Mouse (Mus musculus) liver, embryonic 16.5 days (tissue): Measurements from ENCODE around the gene Lin7a. TPM values are rescaled to one million over a fixed set of nuclear protein-coding genes. Genes with fewer than 3 reads are reported as not detected.
"Not testable (repeated sequence)": the region's sequence is repeated elsewhere in the genome, so short reads cannot be mapped to it uniquely, and the experiment has no call there.

Source experiments
- ATAC-seq: fragments of 200-750 bp; cut with Nextera tagmentation; 2 replicates; pipeline ENCODE4 v1.8.0; 2017; ENCODE audit warnings: low read depth, mild to moderate bottlenecking, moderate number of reproducible peaks, moderate library complexity
- H3K27ac ChIP-seq: fragments of 300-500 bp; sonication (generic); 2 replicates; pipeline ENCODE4 v1.5.1; 2014; ENCODE audit warnings: mild to moderate bottlenecking, low read length
- H3K27me3 ChIP-seq: fragments of 300-500 bp; sonication (generic); 2 replicates; pipeline ENCODE4 v1.6.1; 2014; ENCODE audit warnings: low read depth, low read length, mixed read lengths; ENCODE audit not compliant: control insufficient read depth, insufficient read depth
- H3K36me3 ChIP-seq: fragments of 300-500 bp; sonication (generic); 2 replicates; pipeline ENCODE4 v1.6.1; 2014; ENCODE audit warnings: mild to moderate bottlenecking; ENCODE audit not compliant: control insufficient read depth, insufficient read depth
- H3K4me1 ChIP-seq: fragments of 300-500 bp; sonication (generic); 2 replicates; pipeline ENCODE4 v1.6.1; 2014; ENCODE audit warnings: low read depth, low read length, mixed read lengths; ENCODE audit not compliant: control insufficient read depth
- H3K4me2 ChIP-seq: fragments of 300-500 bp; sonication (generic); 2 replicates; pipeline ENCODE4 v1.6.1; 2014; ENCODE audit warnings: low read depth, low read length, mixed read lengths
- H3K4me3 ChIP-seq: fragments of 300-500 bp; sonication (generic); 2 replicates; pipeline ENCODE4 v1.5.1; 2014; ENCODE audit warnings: low read depth, mild to moderate bottlenecking, low read length
- H3K9ac ChIP-seq: fragments of 300-500 bp; sonication (generic); 2 replicates; pipeline ENCODE4 v1.6.1; 2014; ENCODE audit warnings: low read depth, low read length
- H3K9me3 ChIP-seq: fragments of 300-500 bp; sonication (generic); replicated peaks from 2 replicates; pipeline ENCODE4 v1.6.1; 2016; ENCODE audit warnings: low read length; ENCODE audit not compliant: control insufficient read depth
- WGBS: fragments of 180-500 bp; shearing (Covaris S2); extraction: QIAGEN DNeasy Blood & Tissue Kit; methylation state at CpG from one replicate; pipeline ENCODE4 v1.1.7; 2014; ENCODE audit not compliant: insufficient replicate concordance; 5-methylcytosine and 5-hydroxymethylcytosine counted together
- polyA plus RNA-seq: library from polyadenylated mRNA; unstranded; fragments of >200 nt; fragmentation: Nextera tagmentation; extraction: Ambion mirVana; gene quantifications from 2 replicates; pipeline ENCODE4 v1.2.1, GENCODE M21; 2015

The Lin7a gene
- polyA plus RNA-seq, 1 experiment from 2014 or later: 1.3 TPM

GRCm38 (mm10) chr10:107240446-107240845, 31.0 kb upstream of the Lin7a start:
- H3K4me1 ChIP-seq: no peaks in the 10 kb centered on the region
- 48% methylated on average over 1 of the region's 1 CpGs for WGBS
- H3K36me3 ChIP-seq: no peaks in the 10 kb centered on the region
- H3K27me3 ChIP-seq: no peaks in the 10 kb centered on the region
- no peak overlapping the region for H3K4me2 ChIP-seq
- H3K4me3 ChIP-seq: no peak overlapping the region
- no peaks in the 10 kb centered on the region for H3K9me3 ChIP-seq
- no peak overlapping the region for H3K9ac ChIP-seq
- H3K27ac ChIP-seq: no peak overlapping the region
- ATAC-seq: no peak

GRCm38 (mm10) chr10:107240986-107241385, 30.5 kb upstream of the Lin7a start:
- Histone ChIP-seq H3K4me2 (no peak overlapping the region), H3K4me1 (no peaks in the 10 kb centered on the region), H3K9me3 (no peaks in the 10 kb centered on the region), H3K27me3 (no peaks in the 10 kb centered on the region), H3K27ac (no peak overlapping the region), H3K36me3 (no peaks in the 10 kb centered on the region), H3K9ac (no peak overlapping the region), H3K4me3 (no peak overlapping the region)
- no peak for ATAC-seq
- WGBS: 66% methylated on average over 3 of the region's 3 CpGs

GRCm38 (mm10) chr10:107241406-107241805, 30.1 kb upstream of the Lin7a start:
- ATAC-seq: no peak
- Histone ChIP-seq H3K4me2 (no peak overlapping the region), H3K4me1 (no peaks in the 10 kb centered on the region), H3K9me3 (no peaks in the 10 kb centered on the region), H3K9ac (no peak overlapping the region), H3K27me3 (no peaks in the 10 kb centered on the region), H3K27ac (no peak overlapping the region), H3K4me3 (no peak overlapping the region), H3K36me3 (no peaks in the 10 kb centered on the region)

- 69% methylated on average over 1 of the region's 1 CpGs for WGBS
- H3K27ac ChIP-seq, H3K9ac ChIP-seq, H3K4me2 ChIP-seq, H3K27me3 ChIP-seq, H3K4me3 ChIP-seq, H3K4me1 ChIP-seq, H3K9me3 ChIP-seq, H3K36me3 ChIP-seq, ATAC-seq: not testable (repeated sequence)
Observed at GRCm38 (mm10) chr10:107241999-107242398, 29.5 kb upstream of the Lin7a start.

- H3K4me1 ChIP-seq: no peaks in the 10 kb centered on the region
- no peak overlapping the region for H3K4me3 ChIP-seq
- no peaks in the 10 kb centered on the region for H3K36me3 ChIP-seq
- no peak overlapping the region for H3K4me2 ChIP-seq
- H3K27me3 ChIP-seq: no peaks in the 10 kb centered on the region
- H3K9ac ChIP-seq: no peak overlapping the region
- 28% methylated on average over 1 of the region's 1 CpGs for WGBS
- ATAC-seq: no peak
- no peak overlapping the region for H3K27ac ChIP-seq
- H3K9me3 ChIP-seq: no peaks in the 10 kb centered on the region
Observed at GRCm38 (mm10) chr10:107242696-107243400, 28.6 kb upstream of the Lin7a start.

- Histone ChIP-seq H3K9me3 (no peaks in the 10 kb centered on the region), H3K4me1 (no peaks in the 10 kb centered on the region), H3K27me3 (no peaks in the 10 kb centered on the region), H3K4me2 (no peak overlapping the region), H3K4me3 (no peak overlapping the region), H3K9ac (no peak overlapping the region), H3K27ac (no peak overlapping the region), H3K36me3 (no peaks in the 10 kb centered on the region)
- ATAC-seq: no peak
- WGBS: 40% methylated on average over 2 of the region's 2 CpGs
Observed at GRCm38 (mm10) chr10:107244211-107244610, 27.3 kb upstream of the Lin7a start.

GRCm38 (mm10) chr10:107244691-107245530, 26.6 kb upstream of the Lin7a start:
- Histone ChIP-seq H3K27ac (no peak overlapping the region), H3K27me3 (no peaks in the 10 kb centered on the region), H3K4me1 (no peaks in the 10 kb centered on the region), H3K4me2 (no peak overlapping the region), H3K4me3 (no peak overlapping the region), H3K9ac (no peak overlapping the region), H3K9me3 (no peaks in the 10 kb centered on the region), H3K36me3 (no peaks in the 10 kb centered on the region)
- 68% methylated on average over 4 of the region's 4 CpGs for WGBS
- no peak for ATAC-seq

- Histone ChIP-seq H3K9ac (no peak overlapping the region), H3K4me1 (no peaks in the 10 kb centered on the region), H3K36me3 (no peaks in the 10 kb centered on the region), H3K4me2 (no peak overlapping the region), H3K27ac (no peak overlapping the region), H3K27me3 (no peaks in the 10 kb centered on the region), H3K4me3 (no peak overlapping the region), H3K9me3 (no peaks in the 10 kb centered on the region)
- 32% methylated on average over 2 of the region's 2 CpGs for WGBS
- ATAC-seq: no peak
Observed at GRCm38 (mm10) chr10:107245531-107245840, 26.0 kb upstream of the Lin7a start.

- no peaks in the 10 kb centered on the region for H3K27me3 ChIP-seq
- H3K36me3 ChIP-seq: no peaks in the 10 kb centered on the region
- H3K27ac ChIP-seq: no peak overlapping the region
- no peak overlapping the region for H3K9ac ChIP-seq
- ATAC-seq: no peak
- H3K4me1 ChIP-seq: no peaks in the 10 kb centered on the region
- 54% methylated on average over 2 of the region's 2 CpGs for WGBS
- H3K4me3 ChIP-seq: no peak overlapping the region
- no peak overlapping the region for H3K4me2 ChIP-seq
- no peaks in the 10 kb centered on the region for H3K9me3 ChIP-seq
Observed at GRCm38 (mm10) chr10:107245961-107246460, 25.5 kb upstream of the Lin7a start.
